8 mouse cellular contexts compared by ENCODE assay signal in the genomic region with DNA sequence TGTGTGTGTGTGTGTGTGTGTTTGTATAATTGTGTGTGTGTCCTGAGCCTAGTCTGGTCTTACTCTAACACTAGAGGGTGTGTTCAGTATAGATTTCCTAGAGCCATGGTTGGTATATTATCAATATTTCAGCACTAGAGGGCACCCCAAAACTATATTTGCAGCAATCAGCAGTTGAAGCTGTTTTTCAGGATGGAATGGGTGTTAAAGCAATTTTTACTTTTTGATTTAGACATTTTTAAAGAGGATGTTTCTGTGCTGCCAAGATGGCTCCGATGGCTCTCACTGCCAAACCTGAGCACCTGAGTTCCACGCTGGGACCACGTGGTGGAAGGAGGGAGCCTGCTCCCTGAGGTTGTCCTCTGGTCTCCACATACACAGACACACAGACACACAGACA. TPM values are rescaled to one million over a fixed set of nuclear protein-coding genes. Genes with fewer than 3 reads are reported as not detected.
DNase-seq lines count a peak whose midpoint lies in the region; ATAC-seq lines count a peak whose summit lies in the region.

No protein-coding gene starts in this region.

- peak; percentile 48; the same call in 1 of the 2 replicates for ATAC-seq in midbrain, embryonic 13.5 days
- peak; percentile 68; the same call in 1 of the 2 replicates for ATAC-seq in neural tube, embryonic 14.5 days (ENCODE audit: low read depth)
- ATAC-seq in intestine, embryonic 16.5 days, result no peak

- no peak overlapping the region for H3K4me3 ChIP-seq in midbrain, embryonic 13.5 days (replicated peaks)
- no peak overlapping the region for H3K4me3 ChIP-seq in midbrain, embryonic 10.5 days
- H3K4me3 ChIP-seq in neural tube, embryonic 14.5 days (ENCODE audit: low read depth, low read length), result no peak overlapping the region
- no peak overlapping the region for H3K4me3 ChIP-seq in intestine, embryonic 16.5 days (ENCODE audit: low read length)

- 67% methylated on average over 3 of the region's 3 CpGs for WGBS in midbrain, embryonic 13.5 days
- 81% methylated on average over 3 of the region's 3 CpGs for WGBS in midbrain, embryonic 10.5 days
- 71% methylated on average over 3 of the region's 3 CpGs for WGBS in neural tube, embryonic 14.5 days
- WGBS in intestine, embryonic 16.5 days, result 57% methylated on average over 3 of the region's 3 CpGs

- no peaks in the 10 kb centered on the region for H3K36me3 ChIP-seq in midbrain, embryonic 13.5 days
- no peaks in the 10 kb centered on the region for H3K36me3 ChIP-seq in midbrain, embryonic 10.5 days
- H3K36me3 ChIP-seq in neural tube, embryonic 14.5 days (ENCODE audit: control insufficient read depth, insufficient read depth, low read length), result no peaks in the 10 kb centered on the region
- no peaks in the 10 kb centered on the region for H3K36me3 ChIP-seq in intestine, embryonic 16.5 days (ENCODE audit: control insufficient read depth, insufficient read depth, low read length)

- no peak overlapping the region for H3K4me2 ChIP-seq in midbrain, embryonic 13.5 days (replicated peaks)
- H3K4me2 ChIP-seq in neural tube, embryonic 14.5 days (ENCODE audit: low read depth, low read length), result no peak overlapping the region
- no peak overlapping the region for H3K4me2 ChIP-seq in intestine, embryonic 16.5 days (ENCODE audit: low read depth, low read length)

- no peaks in the 10 kb centered on the region for H3K4me1 ChIP-seq in midbrain, embryonic 13.5 days (replicated peaks)
- no peaks in the 10 kb centered on the region for H3K4me1 ChIP-seq in midbrain, embryonic 10.5 days
- H3K4me1 ChIP-seq in neural tube, embryonic 14.5 days (ENCODE audit: control insufficient read depth, insufficient read depth, low read length), result no peaks in the 10 kb centered on the region
- H3K4me1 ChIP-seq in intestine, embryonic 16.5 days (ENCODE audit: control insufficient read depth, insufficient read depth, low read length), result no peaks in the 10 kb centered on the region

- H3K27me3 ChIP-seq in midbrain, embryonic 13.5 days, result no peaks in the 10 kb centered on the region
- H3K27me3 ChIP-seq in midbrain, embryonic 10.5 days (ENCODE audit: low read depth, poor library complexity, severe bottlenecking), result no peaks in the 10 kb centered on the region
- H3K27me3 ChIP-seq in neural tube, embryonic 14.5 days (ENCODE audit: control insufficient read depth, insufficient read depth, low read length), result no peaks in the 10 kb centered on the region
- no peaks in the 10 kb centered on the region for H3K27me3 ChIP-seq in intestine, embryonic 16.5 days (replicated peaks; ENCODE audit: control insufficient read depth, insufficient read depth, low read length)

- no peak overlapping the region for H3K9ac ChIP-seq in midbrain, embryonic 13.5 days (replicated peaks)
- H3K9ac ChIP-seq in neural tube, embryonic 14.5 days (replicated peaks; ENCODE audit: low read depth, low read length), result no peak overlapping the region
- H3K9ac ChIP-seq in intestine, embryonic 16.5 days (ENCODE audit: low read depth, low read length), result no peak overlapping the region

- no peaks in the 10 kb centered on the region for H3K9me3 ChIP-seq in midbrain, embryonic 13.5 days
- no peaks in the 10 kb centered on the region for H3K9me3 ChIP-seq in midbrain, embryonic 10.5 days (replicated peaks)
- H3K9me3 ChIP-seq in neural tube, embryonic 14.5 days (ENCODE audit: control insufficient read depth, low read length), result no peaks in the 10 kb centered on the region
- no peaks in the 10 kb centered on the region for H3K9me3 ChIP-seq in intestine, embryonic 16.5 days (ENCODE audit: control insufficient read depth, low read length)

- H3K27ac ChIP-seq in midbrain, embryonic 13.5 days, result no peak overlapping the region
- H3K27ac ChIP-seq in midbrain, embryonic 10.5 days (replicated peaks), result no peak overlapping the region
- no peak overlapping the region for H3K27ac ChIP-seq in neural tube, embryonic 14.5 days (ENCODE audit: low read depth, low read length)
- no peak overlapping the region for H3K27ac ChIP-seq in intestine, embryonic 16.5 days (ENCODE audit: low read length)

- peak; percentile 22 to 31 for DNase-seq in cerebellum, postnatal 25 days
- DNase-seq in cerebellum, adult 11-12 months, result no peak
- no peak for DNase-seq in midbrain, embryonic 10.5 days (ENCODE audit: low spot score)
- peak; percentile 65 for DNase-seq in layer of hippocampus, adult 9-10 months (ENCODE audit: low spot score)
- no peak for DNase-seq in kidney, postnatal 25 days

RNA-seq across cellular contexts. Expression of a gene that starts 19.4 kb away (rescaled TPM):
- 41.1 and 45.5 TPM in 2 replicates for polyA plus RNA-seq in midbrain, embryonic 13.5 days (2015; fragmentation: Nextera tagmentation; extraction: Ambion mirVana)
- 26.1 and 37.7 TPM in 2 replicates for polyA plus RNA-seq in midbrain, embryonic 10.5 days (2016; fragmentation: Nextera tagmentation; extraction: Ambion mirVana)
- polyA plus RNA-seq in neural tube, embryonic 14.5 days (2014; fragmentation: Nextera tagmentation; extraction: Ambion mirVana), result 40.2 and 49.1 TPM in 2 replicates
- polyA plus RNA-seq in intestine, embryonic 16.5 days (2015; fragmentation: Nextera tagmentation; extraction: Ambion mirVana), result 6.6 and 7.9 TPM in 2 replicates

RNA-seq across cellular contexts. Expression of a gene that starts 50.2 kb away (rescaled TPM):
- 79.8 and 83.0 TPM in 2 replicates for polyA plus RNA-seq in midbrain, embryonic 13.5 days (2015; fragmentation: Nextera tagmentation; extraction: Ambion mirVana)
- 70.2 and 70.3 TPM in 2 replicates for polyA plus RNA-seq in midbrain, embryonic 10.5 days (2016; fragmentation: Nextera tagmentation; extraction: Ambion mirVana)
- polyA plus RNA-seq in neural tube, embryonic 14.5 days (2014; fragmentation: Nextera tagmentation; extraction: Ambion mirVana), result 83.6 and 84.0 TPM in 2 replicates
- polyA plus RNA-seq in intestine, embryonic 16.5 days (2015; fragmentation: Nextera tagmentation; extraction: Ambion mirVana), result 39.2 and 41.8 TPM in 2 replicates

Comparison
In these comparisons a context has a peak if more than half of its experiments do, and no peak if none do; other contexts are left out.
1. DNase-seq: peak in cerebellum, postnatal 25 days (2 of 2) and layer of hippocampus, adult 9-10 months (single experiment); none in cerebellum, adult 11-12 months (single experiment), midbrain, embryonic 10.5 days (single experiment) and kidney, postnatal 25 days (0 of 2).